Mouse (Mus musculus): Measurements from ENCODE around the gene Bicra. TPM values are rescaled to one million over a fixed set of nuclear protein-coding genes. Genes with fewer than 3 reads are reported as not detected.

Bicra gene
- polyA plus RNA-seq, 1 experiment from 2014 or later = 10.7 TPM

DNA sequence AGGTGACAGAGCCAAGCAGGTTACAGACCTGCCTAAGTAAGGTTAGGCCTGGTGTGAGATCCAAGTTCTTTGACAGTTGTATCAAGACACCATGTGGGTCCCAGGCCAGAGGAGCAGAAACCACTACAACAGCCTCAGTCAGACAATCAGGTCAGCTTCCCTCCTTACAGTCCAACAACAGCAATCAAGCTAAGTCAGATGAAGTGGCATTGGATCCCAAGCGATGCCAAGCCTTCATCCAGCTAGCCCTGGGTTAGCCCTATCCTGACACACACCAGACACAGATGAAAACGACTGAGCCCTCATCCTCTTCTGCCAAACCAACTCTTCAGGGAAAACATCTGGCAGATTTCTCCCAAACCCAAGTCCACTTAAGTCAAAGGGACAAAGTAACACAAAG is 2.2 kb downstream of the Bicra start:
- Histone ChIP-seq H3K9me3 (no peaks in the 10 kb centered on the region), H3K4me1 (replicated peaks) (peaks cover 59% of the 10 kb centered on the region), H3K27ac (peak overlapping the region; percentile 100; the same call in 1 of the 2 replicates), H3K4me3 (peak overlapping the region; percentile 99), H3K36me3 (peaks cover 17% of the 10 kb centered on the region), H3K27me3 (ENCODE audit: insufficient read depth, poor library complexity, severe bottlenecking) (no peaks in the 10 kb centered on the region)
- WGBS = 64% methylated on average over 2 of the region's 2 CpGs
- DNase-seq (ENCODE audit: low spot score) = no peak

DNA sequence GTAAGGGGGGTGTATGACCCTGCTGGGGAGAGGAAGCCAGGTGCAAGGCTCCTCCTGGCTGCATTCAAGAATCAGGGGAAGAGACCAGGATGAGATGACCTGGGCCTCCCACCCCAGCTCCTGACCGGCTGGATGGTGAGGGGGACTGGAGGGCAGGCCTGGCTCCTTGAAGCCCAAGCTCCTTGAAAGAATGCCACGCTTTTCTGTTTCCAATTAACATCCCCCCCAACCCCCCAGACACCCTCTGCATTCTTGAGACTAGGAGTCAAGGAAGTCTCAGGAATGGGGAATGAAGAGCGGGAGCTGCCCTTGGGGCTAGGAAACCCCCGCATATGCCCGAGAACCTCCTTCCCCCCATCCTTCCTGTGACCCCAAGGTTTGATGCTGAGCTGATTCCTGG is 3.2 kb downstream of the Bicra start:
- peak; percentile 50 for DNase-seq (ENCODE audit: low spot score)
- peaks cover 49% of the 10 kb centered on the region for H3K4me1 ChIP-seq (replicated peaks)
- no peaks in the 10 kb centered on the region for H3K27me3 ChIP-seq (ENCODE audit: insufficient read depth, poor library complexity, severe bottlenecking)
- H3K36me3 ChIP-seq = peaks cover 17% of the 10 kb centered on the region
- WGBS = 24% methylated on average over 5 of the region's 5 CpGs
- H3K27ac ChIP-seq = peak overlapping the region; percentile 100
- H3K9me3 ChIP-seq = no peaks in the 10 kb centered on the region
- peak overlapping the region; percentile 99; the same call in 1 of the 2 replicates for H3K4me3 ChIP-seq

DNA sequence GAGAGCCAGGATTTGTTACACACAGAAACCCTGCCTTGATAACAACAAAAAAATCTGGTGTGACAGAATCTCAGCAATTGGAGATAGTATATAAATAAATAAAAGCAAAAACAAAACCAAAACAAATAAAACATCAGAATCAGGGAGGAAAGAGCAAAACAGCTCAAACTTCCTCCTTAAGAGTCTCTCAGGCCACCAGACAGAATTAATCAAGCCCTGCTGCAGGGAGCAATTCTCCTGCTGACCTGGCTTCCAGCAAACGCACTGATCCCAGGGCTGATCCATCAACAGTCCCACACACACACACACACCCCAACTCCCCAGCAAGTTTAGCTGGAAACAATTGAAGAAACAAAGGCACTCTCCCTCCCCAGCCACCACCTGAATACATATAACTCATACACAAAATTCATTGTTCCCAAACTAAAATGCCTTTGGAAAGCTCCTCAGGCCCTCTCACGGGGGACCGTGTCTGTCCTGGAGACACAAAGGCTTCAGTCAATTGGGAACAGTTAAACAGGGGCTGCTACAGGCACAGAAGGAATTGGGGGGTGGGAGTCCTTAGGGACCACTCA is 3.8 kb downstream of the Bicra start:
- peak overlapping the region; percentile 100 for H3K27ac ChIP-seq
- peak overlapping the region; percentile 99 for H3K4me3 ChIP-seq
- 24% methylated on average over 3 of the region's 3 CpGs for WGBS

DNA sequence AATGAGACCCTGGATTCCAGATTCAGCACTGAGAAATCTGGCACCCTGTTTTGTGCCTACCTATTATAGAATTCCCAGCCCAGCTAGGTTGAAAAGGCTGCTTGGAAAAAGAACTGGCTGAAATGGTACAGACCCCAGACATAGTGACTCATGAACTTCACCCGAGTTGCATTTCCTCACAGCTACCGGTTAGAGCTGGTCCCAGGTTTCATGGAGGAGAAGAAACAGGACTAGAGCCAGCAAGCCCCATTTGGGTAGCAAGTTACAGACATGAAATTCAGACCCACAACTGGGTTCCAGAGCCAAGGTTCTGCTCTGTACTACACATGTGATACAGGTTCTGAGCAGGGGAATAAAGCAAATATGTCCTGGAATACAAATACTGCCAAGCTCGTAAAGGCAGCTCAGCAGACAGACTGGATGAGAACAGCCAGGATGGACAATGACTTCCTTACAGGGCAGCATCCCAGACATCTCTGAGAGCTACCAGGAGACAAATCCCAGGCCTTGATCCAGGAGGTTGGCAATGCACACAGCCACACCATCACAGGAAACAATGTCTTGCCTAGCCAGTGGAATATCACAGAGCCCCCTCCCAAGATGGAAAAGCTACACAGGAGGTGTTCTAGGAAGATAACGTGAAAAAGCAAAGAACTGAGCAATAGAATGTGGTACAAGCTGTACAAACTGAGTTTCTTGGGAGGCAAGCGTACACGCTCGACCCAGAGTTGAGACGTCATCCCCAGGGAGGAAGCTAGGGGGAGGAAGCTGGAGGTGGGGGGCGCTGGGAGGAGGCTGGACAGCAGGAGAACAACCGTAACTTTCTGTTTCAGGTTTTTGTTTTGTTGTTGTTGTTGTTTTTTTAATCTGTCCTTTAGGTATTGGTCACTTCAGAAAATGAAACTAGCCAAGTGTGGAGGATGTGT is 4.6 kb downstream of the Bicra start:
- no peak for DNase-seq (ENCODE audit: low spot score)
- no peaks in the 10 kb centered on the region for H3K9me3 ChIP-seq
- H3K27ac ChIP-seq = peak overlapping the region; percentile 18
- H3K27me3 ChIP-seq (ENCODE audit: insufficient read depth, poor library complexity, severe bottlenecking) = no peaks in the 10 kb centered on the region
- peaks cover 41% of the 10 kb centered on the region for H3K4me1 ChIP-seq (replicated peaks)
- WGBS = 74% methylated on average over 10 of the region's 10 CpGs
- 0 out of 2 replicates have a peak overlapping the region, but pooled peaks have one; percentile 11 for H3K4me3 ChIP-seq
- H3K36me3 ChIP-seq = peaks cover 23% of the 10 kb centered on the region

More for the DNA sequence above, 3.8 kb downstream of the Bicra start:
- Histone ChIP-seq H3K27me3 (ENCODE audit: insufficient read depth, poor library complexity, severe bottlenecking) (no peaks in the 10 kb centered on the region), H3K4me1 (replicated peaks) (peaks cover 43% of the 10 kb centered on the region), H3K36me3 (peaks cover 21% of the 10 kb centered on the region), H3K9me3 (no peaks in the 10 kb centered on the region)
- peak; percentile 28 for DNase-seq (ENCODE audit: low spot score)

DNA sequence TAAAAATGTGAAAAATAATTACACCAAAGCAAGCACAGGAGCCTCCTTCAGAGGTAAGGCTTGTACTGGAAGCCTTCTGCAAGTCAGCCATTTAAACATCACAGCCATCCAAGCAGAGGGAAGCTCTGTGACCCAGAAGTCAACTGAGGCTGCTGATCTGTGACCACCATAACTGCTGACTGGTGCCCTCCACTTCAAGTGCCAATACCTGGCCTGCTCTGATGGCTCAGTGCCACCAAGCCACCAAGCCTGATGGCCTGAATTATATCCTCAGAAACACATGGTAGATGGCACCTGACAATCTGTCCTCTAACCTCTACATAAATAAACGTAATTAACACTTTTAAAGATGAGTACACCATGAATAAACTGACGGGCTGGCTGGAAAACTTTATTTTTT is 6.5 kb downstream of the Bicra start:
- peaks cover 34% of the 10 kb centered on the region for H3K4me1 ChIP-seq (replicated peaks)
- peaks cover 29% of the 10 kb centered on the region for H3K36me3 ChIP-seq
- H3K9me3 ChIP-seq = no peaks in the 10 kb centered on the region
- no peak overlapping the region for H3K4me3 ChIP-seq
- no peak for DNase-seq (ENCODE audit: low spot score)
- 88% methylated on average over 2 of the region's 2 CpGs for WGBS
- H3K27me3 ChIP-seq (ENCODE audit: insufficient read depth, poor library complexity, severe bottlenecking) = no peaks in the 10 kb centered on the region
- H3K27ac ChIP-seq = no peak overlapping the region

DNA sequence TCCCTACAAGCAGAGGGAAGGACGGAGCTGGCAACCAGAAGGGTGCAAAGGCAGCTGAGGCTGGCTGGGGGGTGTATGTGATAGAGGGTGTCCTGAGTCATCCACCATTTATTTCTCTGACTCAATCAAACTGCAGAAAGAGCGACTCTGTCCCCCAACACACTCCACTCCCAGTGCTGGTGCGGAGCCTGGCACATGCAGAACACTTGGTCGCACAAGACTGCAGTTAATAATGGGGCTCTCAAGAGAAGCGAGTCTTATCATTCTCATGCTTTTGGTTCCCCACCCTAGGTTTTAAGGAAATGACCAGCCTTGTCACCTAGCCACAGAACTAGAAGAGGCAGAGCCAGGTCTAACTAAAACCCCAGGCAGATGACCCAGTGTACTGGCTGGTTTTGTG is 8.4 kb downstream of the Bicra start:
- Histone ChIP-seq H3K36me3 (peaks cover 29% of the 10 kb centered on the region), H3K4me3 (no peak overlapping the region), H3K27me3 (ENCODE audit: insufficient read depth, poor library complexity, severe bottlenecking) (no peaks in the 10 kb centered on the region), H3K27ac (no peak overlapping the region), H3K9me3 (no peaks in the 10 kb centered on the region), H3K4me1 (replicated peaks) (peaks cover 15% of the 10 kb centered on the region)
- WGBS = 97% methylated on average over 5 of the region's 5 CpGs
- DNase-seq (ENCODE audit: low spot score) = no peak

DNA sequence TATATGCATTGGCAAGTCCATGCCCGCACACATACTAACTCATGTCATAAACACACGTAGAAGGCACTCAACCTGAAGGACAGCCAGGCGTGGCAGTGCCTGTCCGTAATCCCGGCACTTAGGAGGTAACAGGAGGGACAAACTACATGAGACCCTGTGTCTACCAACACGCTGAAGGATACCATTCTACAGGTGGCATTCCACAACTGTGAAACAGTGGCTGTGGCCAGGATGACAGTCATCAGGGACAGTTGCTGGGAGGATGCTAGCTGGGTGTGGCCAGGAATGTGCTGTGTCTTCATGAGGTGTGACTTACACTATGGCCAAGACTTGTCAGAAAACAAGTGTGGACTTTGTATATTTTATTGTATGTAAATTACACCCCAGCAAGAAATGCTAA is 10.7 kb downstream of the Bicra start:
- Histone ChIP-seq H3K36me3 (peaks cover 27% of the 10 kb centered on the region), H3K4me3 (no peak overlapping the region), H3K9me3 (0 out of 2 replicates have a peak, but pooled peaks cover 3% of the 10 kb centered on the region), H3K4me1 (replicated peaks) (no peaks in the 10 kb centered on the region; the same call in 1 of the 2 replicates), H3K27ac (no peak overlapping the region), H3K27me3 (ENCODE audit: insufficient read depth, poor library complexity, severe bottlenecking) (no peaks in the 10 kb centered on the region)
- WGBS = 95% methylated on average over 6 of the region's 6 CpGs
- no peak for DNase-seq (ENCODE audit: low spot score)

DNA sequence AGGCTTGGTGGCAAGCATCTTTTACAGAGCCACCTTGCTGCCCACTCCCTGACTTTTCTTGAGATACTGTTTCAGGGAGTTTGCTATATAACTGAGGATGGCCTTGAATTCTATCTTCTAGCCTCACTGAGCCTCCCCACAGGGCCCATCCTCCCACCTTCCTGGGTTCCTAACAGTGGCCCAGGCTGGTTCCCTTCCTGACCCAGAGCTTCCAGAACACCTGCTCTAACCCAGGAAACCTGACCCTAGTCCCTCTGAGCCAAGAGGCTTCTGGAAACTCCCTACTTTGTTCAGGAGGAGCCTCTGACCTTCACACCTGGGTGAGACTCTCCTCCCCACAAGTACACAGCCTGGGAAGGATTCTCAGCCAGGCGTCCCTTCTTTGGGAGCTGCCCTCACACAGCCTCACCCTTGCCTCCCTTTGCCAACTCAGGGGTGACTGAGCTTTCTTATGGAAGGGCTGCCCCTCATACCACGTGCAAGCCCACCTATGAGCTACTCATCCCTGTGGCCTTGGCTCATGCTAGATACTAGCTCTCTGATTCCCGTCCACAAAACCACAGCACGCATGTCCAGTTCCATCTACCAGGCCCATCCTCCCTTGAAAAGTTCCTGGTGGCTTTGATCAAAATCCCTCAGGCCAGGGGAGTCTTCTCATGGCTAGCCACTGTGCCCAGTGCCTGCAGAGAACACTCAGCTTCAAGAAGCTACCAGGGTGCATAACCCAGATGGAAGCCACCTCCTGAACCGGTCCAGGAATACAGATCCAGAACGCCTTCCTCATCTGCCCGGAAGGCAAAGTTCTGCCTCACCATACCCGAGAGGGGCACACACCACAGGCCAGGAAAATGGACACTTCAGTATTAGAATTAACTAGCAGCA is 13.9 kb downstream of the Bicra start:
- peaks cover 46% of the 10 kb centered on the region for H3K36me3 ChIP-seq

DNA sequence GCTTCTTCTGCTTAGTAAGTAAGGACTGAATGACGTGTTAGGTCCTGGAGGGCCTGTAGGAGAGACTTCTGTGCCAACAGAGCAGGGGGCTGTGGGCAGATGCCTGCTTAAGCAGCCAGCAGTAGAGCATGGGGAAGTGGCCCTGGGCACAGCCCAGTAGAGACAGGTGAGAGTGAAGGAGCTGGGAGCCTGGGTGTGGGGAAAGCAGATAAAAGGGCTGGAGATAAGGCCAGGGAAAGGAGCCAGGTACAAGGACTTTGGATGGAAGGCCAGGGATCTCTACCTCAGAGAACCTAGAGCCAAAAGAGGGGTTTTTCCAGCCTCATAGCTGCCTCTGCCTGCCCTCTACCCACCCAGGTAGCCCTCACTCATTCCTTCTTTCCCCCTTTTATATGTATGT is 14.7 kb downstream of the Bicra start:
- peaks cover 9% of the 10 kb centered on the region; the same call in 1 of the 2 replicates for H3K9me3 ChIP-seq
- H3K4me3 ChIP-seq = no peak overlapping the region
- H3K4me1 ChIP-seq (replicated peaks) = peaks cover 9% of the 10 kb centered on the region; the same call in 1 of the 2 replicates
- no peaks in the 10 kb centered on the region for H3K27me3 ChIP-seq (ENCODE audit: insufficient read depth, poor library complexity, severe bottlenecking)
- H3K27ac ChIP-seq = no peak overlapping the region
- H3K36me3 ChIP-seq = peaks cover 48% of the 10 kb centered on the region
- WGBS = 98% methylated on average over 1 of the region's 1 CpGs
- DNase-seq (ENCODE audit: low spot score) = no peak

More for the DNA sequence above, 13.9 kb downstream of the Bicra start:
- Histone ChIP-seq H3K4me3 (no peak overlapping the region), H3K27ac (no peak overlapping the region), H3K27me3 (ENCODE audit: insufficient read depth, poor library complexity, severe bottlenecking) (no peaks in the 10 kb centered on the region), H3K4me1 (replicated peaks) (peaks cover 5% of the 10 kb centered on the region; the same call in 1 of the 2 replicates), H3K9me3 (peaks cover 9% of the 10 kb centered on the region; the same call in 1 of the 2 replicates)
- WGBS = 97% methylated on average over 8 of the region's 8 CpGs
- DNase-seq (ENCODE audit: low spot score) = no peak

DNA sequence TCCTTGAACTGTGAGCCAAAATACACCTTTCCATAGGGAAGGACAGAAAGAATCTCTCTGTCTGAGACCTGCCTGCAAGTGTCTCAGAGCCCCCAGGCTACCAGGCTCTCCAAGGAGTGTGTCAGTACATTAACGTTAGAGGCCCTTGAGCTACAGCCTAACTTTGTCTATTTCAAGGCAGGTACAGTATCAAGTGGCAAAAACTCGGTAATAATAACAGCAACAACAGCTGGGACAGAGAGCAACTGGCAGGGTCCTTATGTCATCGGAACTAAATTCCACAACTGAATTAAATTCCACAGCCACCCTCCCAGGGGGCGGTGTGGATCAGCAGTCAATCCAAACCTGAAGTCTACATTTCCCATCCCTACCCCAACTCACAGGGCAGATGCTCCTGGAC is 16.6 kb downstream of the Bicra start:
- DNase-seq (ENCODE audit: low spot score) = no peak
- no peak overlapping the region for H3K27ac ChIP-seq
- 93% methylated on average over 4 of the region's 4 CpGs for WGBS
- H3K4me3 ChIP-seq = no peak overlapping the region
- peaks cover 51% of the 10 kb centered on the region for H3K36me3 ChIP-seq
- peaks cover 9% of the 10 kb centered on the region; the same call in 1 of the 2 replicates for H3K9me3 ChIP-seq
- no peaks in the 10 kb centered on the region for H3K27me3 ChIP-seq (ENCODE audit: insufficient read depth, poor library complexity, severe bottlenecking)
- peaks cover 15% of the 10 kb centered on the region; the same call in 1 of the 2 replicates for H3K4me1 ChIP-seq (replicated peaks)

DNA sequence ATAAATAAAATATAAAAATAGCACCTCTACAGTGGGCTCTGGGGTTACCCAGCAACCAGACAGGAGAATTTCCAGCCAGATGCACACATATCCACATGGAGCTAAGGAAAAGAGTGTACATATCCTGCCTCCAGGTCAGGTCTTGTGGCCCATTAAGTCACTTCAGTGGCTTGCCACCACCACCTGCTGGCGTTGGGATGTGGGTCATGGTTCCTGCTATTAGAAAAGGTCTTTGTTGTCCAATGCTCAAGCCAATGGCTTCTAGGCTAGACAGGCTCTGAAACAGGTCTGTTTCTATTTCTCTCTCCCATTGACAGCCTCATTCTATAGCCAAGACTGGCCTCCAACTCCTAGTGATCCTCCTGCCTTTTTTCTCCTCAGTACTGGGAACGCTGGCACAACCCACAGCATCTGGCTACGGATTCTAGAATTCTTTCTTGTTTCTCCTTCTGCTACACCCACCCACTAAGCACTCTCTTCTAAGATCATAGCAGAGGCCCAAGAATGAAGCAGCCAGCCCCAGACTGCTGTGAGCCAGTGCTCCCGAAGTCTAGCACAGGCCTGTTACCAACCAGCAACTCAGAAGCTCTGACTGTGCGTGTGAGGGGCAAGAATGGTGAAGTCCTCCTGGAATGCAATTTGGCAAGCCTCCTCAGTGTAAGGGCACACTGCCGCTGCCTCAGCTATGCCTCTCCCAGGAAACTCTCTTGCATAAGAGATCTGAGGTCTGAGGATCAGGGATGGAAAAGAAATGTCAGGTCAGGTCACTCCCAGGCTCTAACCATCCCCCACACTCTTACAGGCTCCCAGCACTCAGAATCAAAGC is 19.4 kb downstream of the Bicra start:
- 90% methylated on average over 6 of the region's 6 CpGs for WGBS
- Histone ChIP-seq H3K4me1 (replicated peaks) (peaks cover 20% of the 10 kb centered on the region; the same call in 1 of the 2 replicates), H3K27ac (no peak overlapping the region), H3K9me3 (peaks cover 9% of the 10 kb centered on the region; the same call in 1 of the 2 replicates), H3K27me3 (ENCODE audit: insufficient read depth, poor library complexity, severe bottlenecking) (no peaks in the 10 kb centered on the region), H3K36me3 (peaks cover 50% of the 10 kb centered on the region), H3K4me3 (no peak overlapping the region)
- no peak for DNase-seq (ENCODE audit: low spot score)
